Mouse (Mus musculus): Measurements from ENCODE around the gene Clec2l. TPM values are rescaled to one million over a fixed set of nuclear protein-coding genes. Genes with fewer than 3 reads are reported as not detected.
A peak's percentile ranks its signal among the peaks of the same experiment; 100 is the strongest.

The Clec2l gene
- polyA plus RNA-seq, 1 experiment from 2014 or later, result 8.8 TPM

- Histone ChIP-seq H3K9me3 (replicated peaks; ENCODE audit: control insufficient read depth, low read length) (no peaks in the 10 kb centered on the region), H3K27me3 (replicated peaks; ENCODE audit: control insufficient read depth, insufficient read depth, low read length) (no peaks in the 10 kb centered on the region), H3K9ac (ENCODE audit: low read length) (no peak overlapping the region), H3K4me3 (ENCODE audit: low read depth, low read length) (no peak overlapping the region), H3K27ac (ENCODE audit: low read depth, low read length) (no peak overlapping the region), H3K36me3 (ENCODE audit: control insufficient read depth, insufficient read depth, low read length) (no peaks in the 10 kb centered on the region), H3K4me2 (ENCODE audit: low read length) (no peak overlapping the region), H3K4me1 (ENCODE audit: control insufficient read depth, insufficient read depth, low read length) (no peaks in the 10 kb centered on the region)
- DNase-seq (ENCODE audit: low spot score) (no peak), ATAC-seq (no peak)
- WGBS, result 79% methylated on average over 9 of the region's 9 CpGs
Measured at GRCm38 (mm10) chr6:38677629-38678028, 14.8 kb downstream of the Clec2l start.

GRCm38 (mm10) chr6:38682532-38682931 lies 19.7 kb downstream of the Clec2l start:
- Histone ChIP-seq H3K27me3 (replicated peaks; ENCODE audit: control insufficient read depth, insufficient read depth, low read length) (no peaks in the 10 kb centered on the region), H3K9ac (ENCODE audit: low read length) (no peak overlapping the region), H3K4me1 (ENCODE audit: control insufficient read depth, insufficient read depth, low read length) (no peaks in the 10 kb centered on the region), H3K4me3 (ENCODE audit: low read depth, low read length) (no peak overlapping the region), H3K4me2 (ENCODE audit: low read length) (no peak overlapping the region), H3K9me3 (replicated peaks; ENCODE audit: control insufficient read depth, low read length) (no peaks in the 10 kb centered on the region), H3K27ac (ENCODE audit: low read depth, low read length) (no peak overlapping the region), H3K36me3 (ENCODE audit: control insufficient read depth, insufficient read depth, low read length) (no peaks in the 10 kb centered on the region)
- WGBS, result 80% methylated on average over 2 of the region's 2 CpGs
- ATAC-seq (no peak), DNase-seq (ENCODE audit: low spot score) (no peak)

- Histone ChIP-seq H3K9ac (ENCODE audit: low read length) (no peak overlapping the region), H3K27me3 (replicated peaks; ENCODE audit: control insufficient read depth, insufficient read depth, low read length) (no peaks in the 10 kb centered on the region), H3K4me1 (ENCODE audit: control insufficient read depth, insufficient read depth, low read length) (no peaks in the 10 kb centered on the region), H3K27ac (ENCODE audit: low read depth, low read length) (no peak overlapping the region), H3K4me3 (ENCODE audit: low read depth, low read length) (no peak overlapping the region), H3K36me3 (ENCODE audit: control insufficient read depth, insufficient read depth, low read length) (peaks cover 21% of the 10 kb centered on the region), H3K9me3 (replicated peaks; ENCODE audit: control insufficient read depth, low read length) (no peaks in the 10 kb centered on the region), H3K4me2 (ENCODE audit: low read length) (no peak overlapping the region)
- 63% methylated on average over 11 of the region's 11 CpGs for WGBS
- ATAC-seq (no peak), DNase-seq (ENCODE audit: low spot score) (peak; percentile 36)
Measured at GRCm38 (mm10) chr6:38687216-38687615, 24.3 kb downstream of the Clec2l start.

GRCm38 (mm10) chr6:38688841-38689240 lies 26.0 kb downstream of the Clec2l start:
- peaks cover 31% of the 10 kb centered on the region for H3K36me3 ChIP-seq (ENCODE audit: control insufficient read depth, insufficient read depth, low read length)
- 76% methylated on average over 10 of the region's 10 CpGs for WGBS
- no peak overlapping the region for H3K4me3 ChIP-seq (ENCODE audit: low read depth, low read length)
- no peak overlapping the region for H3K4me2 ChIP-seq (ENCODE audit: low read length)
- no peaks in the 10 kb centered on the region for H3K4me1 ChIP-seq (ENCODE audit: control insufficient read depth, insufficient read depth, low read length)
- H3K27me3 ChIP-seq (replicated peaks; ENCODE audit: control insufficient read depth, insufficient read depth, low read length), result no peaks in the 10 kb centered on the region
- H3K9me3 ChIP-seq (replicated peaks; ENCODE audit: control insufficient read depth, low read length), result no peaks in the 10 kb centered on the region
- ATAC-seq (no peak), DNase-seq (ENCODE audit: low spot score) (no peak)
- no peak overlapping the region for H3K9ac ChIP-seq (ENCODE audit: low read length)
- H3K27ac ChIP-seq (ENCODE audit: low read depth, low read length), result no peak overlapping the region

GRCm38 (mm10) chr6:38690615-38691014 lies 27.7 kb downstream of the Clec2l start:
- Histone ChIP-seq H3K36me3 (ENCODE audit: control insufficient read depth, insufficient read depth, low read length) (peaks cover 41% of the 10 kb centered on the region), H3K27ac (ENCODE audit: low read depth, low read length) (no peak overlapping the region), H3K4me1 (ENCODE audit: control insufficient read depth, insufficient read depth, low read length) (no peaks in the 10 kb centered on the region), H3K27me3 (replicated peaks; ENCODE audit: control insufficient read depth, insufficient read depth, low read length) (no peaks in the 10 kb centered on the region), H3K4me3 (ENCODE audit: low read depth, low read length) (no peak overlapping the region), H3K4me2 (ENCODE audit: low read length) (no peak overlapping the region), H3K9ac (ENCODE audit: low read length) (no peak overlapping the region), H3K9me3 (replicated peaks; ENCODE audit: control insufficient read depth, low read length) (no peaks in the 10 kb centered on the region)
- DNase-seq (ENCODE audit: low spot score), result no peak
- WGBS, result 86% methylated on average over 4 of the region's 4 CpGs
- ATAC-seq, result no peak

- DNase-seq (ENCODE audit: low spot score) (no peak), ATAC-seq (no peak)
- H3K9me3 ChIP-seq (replicated peaks; ENCODE audit: control insufficient read depth, low read length), result no peaks in the 10 kb centered on the region
- H3K27ac ChIP-seq (ENCODE audit: low read depth, low read length), result no peak overlapping the region
- no peak overlapping the region for H3K4me3 ChIP-seq (ENCODE audit: low read depth, low read length)
- WGBS, result 90% methylated on average over 5 of the region's 5 CpGs
- no peaks in the 10 kb centered on the region for H3K27me3 ChIP-seq (replicated peaks; ENCODE audit: control insufficient read depth, insufficient read depth, low read length)
- peaks cover 45% of the 10 kb centered on the region for H3K36me3 ChIP-seq (ENCODE audit: control insufficient read depth, insufficient read depth, low read length)
- H3K4me1 ChIP-seq (ENCODE audit: control insufficient read depth, insufficient read depth, low read length), result no peaks in the 10 kb centered on the region
- H3K4me2 ChIP-seq (ENCODE audit: low read length), result no peak overlapping the region
- no peak overlapping the region for H3K9ac ChIP-seq (ENCODE audit: low read length)
Measured at GRCm38 (mm10) chr6:38691052-38691451, 28.2 kb downstream of the Clec2l start.

GRCm38 (mm10) chr6:38692556-38692955 lies 29.7 kb downstream of the Clec2l start:
- Histone ChIP-seq H3K9ac (ENCODE audit: low read length) (no peak overlapping the region), H3K4me3 (ENCODE audit: low read depth, low read length) (no peak overlapping the region), H3K4me1 (ENCODE audit: control insufficient read depth, insufficient read depth, low read length) (no peaks in the 10 kb centered on the region), H3K27me3 (replicated peaks; ENCODE audit: control insufficient read depth, insufficient read depth, low read length) (no peaks in the 10 kb centered on the region), H3K27ac (ENCODE audit: low read depth, low read length) (no peak overlapping the region), H3K4me2 (ENCODE audit: low read length) (no peak overlapping the region), H3K36me3 (ENCODE audit: control insufficient read depth, insufficient read depth, low read length) (peaks cover 59% of the 10 kb centered on the region), H3K9me3 (replicated peaks; ENCODE audit: control insufficient read depth, low read length) (no peaks in the 10 kb centered on the region)
- WGBS, result 97% methylated on average over 6 of the region's 6 CpGs
- no peak for ATAC-seq
- DNase-seq (ENCODE audit: low spot score), result no peak

GRCm38 (mm10) chr6:38695380-38696054 lies 32.6 kb downstream of the Clec2l start:
- no peaks in the 10 kb centered on the region for H3K9me3 ChIP-seq (replicated peaks; ENCODE audit: control insufficient read depth, low read length)
- no peaks in the 10 kb centered on the region for H3K4me1 ChIP-seq (ENCODE audit: control insufficient read depth, insufficient read depth, low read length)
- H3K27ac ChIP-seq (ENCODE audit: low read depth, low read length), result no peak overlapping the region
- no peak overlapping the region for H3K4me3 ChIP-seq (ENCODE audit: low read depth, low read length)
- DNase-seq (ENCODE audit: low spot score), result peak; percentile 95
- H3K36me3 ChIP-seq (ENCODE audit: control insufficient read depth, insufficient read depth, low read length), result peaks cover 73% of the 10 kb centered on the region
- peak; percentile 80 for ATAC-seq
- H3K9ac ChIP-seq (ENCODE audit: low read length), result no peak overlapping the region
- no peaks in the 10 kb centered on the region for H3K27me3 ChIP-seq (replicated peaks; ENCODE audit: control insufficient read depth, insufficient read depth, low read length)
- 23% methylated on average over 9 of the region's 9 CpGs for WGBS
- no peak overlapping the region for H3K4me2 ChIP-seq (ENCODE audit: low read length)

- H3K36me3 ChIP-seq (ENCODE audit: control insufficient read depth, insufficient read depth, low read length), result peaks cover 76% of the 10 kb centered on the region
Measured at GRCm38 (mm10) chr6:38696570-38696969, 33.7 kb downstream of the Clec2l start.

More at GRCm38 (mm10) chr6:38696570-38696969, 33.7 kb downstream of the Clec2l start:
- H3K9me3 ChIP-seq (replicated peaks; ENCODE audit: control insufficient read depth, low read length), result no peaks in the 10 kb centered on the region
- H3K4me1 ChIP-seq (ENCODE audit: control insufficient read depth, insufficient read depth, low read length), result no peaks in the 10 kb centered on the region
- no peak overlapping the region for H3K9ac ChIP-seq (ENCODE audit: low read length)
- no peak overlapping the region for H3K4me3 ChIP-seq (ENCODE audit: low read depth, low read length)
- ATAC-seq (no peak), DNase-seq (ENCODE audit: low spot score) (peak; percentile 17)
- no peaks in the 10 kb centered on the region for H3K27me3 ChIP-seq (replicated peaks; ENCODE audit: control insufficient read depth, insufficient read depth, low read length)
- no peak overlapping the region for H3K4me2 ChIP-seq (ENCODE audit: low read length)
- 77% methylated on average over 9 of the region's 9 CpGs for WGBS
- no peak overlapping the region for H3K27ac ChIP-seq (ENCODE audit: low read depth, low read length)
